ENCODE assay signal across 25 mouse cellular contexts in the genomic region with DNA sequence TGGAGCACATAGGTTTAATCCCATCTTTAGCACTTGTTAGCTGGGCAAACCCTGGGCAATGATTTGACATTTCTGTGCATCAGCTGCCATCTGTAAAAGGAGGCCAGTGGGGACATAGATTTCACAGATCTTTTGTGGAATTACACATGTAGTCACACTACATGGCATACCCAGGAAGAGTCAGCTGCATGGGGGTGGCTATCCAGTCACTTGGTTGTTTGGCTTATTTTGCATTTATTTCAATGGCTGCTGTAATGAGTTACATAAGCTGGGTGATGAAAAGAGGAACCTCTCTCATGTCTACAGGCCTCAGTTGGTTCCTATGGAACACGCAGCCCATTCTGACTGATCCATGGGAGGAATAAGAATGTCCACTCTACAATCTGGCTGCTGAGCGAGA. TPM values are rescaled to one million over a fixed set of nuclear protein-coding genes. Genes with fewer than 3 reads are reported as not detected.
DNase-seq lines count a peak whose midpoint lies in the region; ATAC-seq and TF ChIP-seq lines count a peak whose summit lies in the region.
"Had no signal": no experiment of that assay in that cellular context is flagged by ENCODE, and none has a peak within 500 bp of the region (broad histone marks: within the 10 kb centered on the region; RNA-seq: fewer than 3 reads in every experiment).

No protein-coding gene starts in this region.

- H3K4me3 ChIP-seq in layer of hippocampus, adult 2 months = no peak overlapping the region
- H3K4me3 ChIP-seq in midbrain, embryonic 16.5 days (ENCODE audit: low read depth, low read length) = no peak overlapping the region
- no peak overlapping the region for H3K4me3 ChIP-seq in midbrain, postnatal 0 days (ENCODE audit: low read depth, low read length)
- H3K4me3 ChIP-seq: embryonic facial prominence, embryonic 10.5 days; embryonic facial prominence, embryonic 12.5 days; forebrain, embryonic 13.5 days; forebrain, embryonic 15.5 days had no signal

- DNase-seq in layer of hippocampus, adult 2 months (ENCODE audit: low spot score in 2 of 2) = peak; percentile 41 to 60
- no peak for DNase-seq in layer of hippocampus, postnatal 10 days (ENCODE audit: low spot score in 2 of 2)
- DNase-seq in layer of hippocampus, adult 9-11 months = peak; percentile 44
- no peak for DNase-seq in layer of hippocampus, postnatal 25 days (ENCODE audit: extremely low spot score in 1 of 2, low spot score in 1 of 2)
- DNase-seq in midbrain, postnatal 0 days (ENCODE audit: low spot score) = no peak
- DNase-seq in urinary bladder, postnatal 14 days (ENCODE audit: low spot score) = no peak
- DNase-seq: adrenal gland, adult 2 months; adrenal gland, postnatal 10 days; adrenal gland, postnatal 25 days; cerebellum, adult 11-12 months; cerebellum, adult 2 months; cerebellum, adult 9-10 months; cerebellum, postnatal 10 days; cerebellum, postnatal 25 days had no signal

- H3K27me3 ChIP-seq in midbrain, embryonic 16.5 days (ENCODE audit: control insufficient read depth, insufficient read depth, low read depth, low read length) = no peaks in the 10 kb centered on the region
- H3K27me3 ChIP-seq in midbrain, postnatal 0 days (ENCODE audit: insufficient read depth, low read length) = no peaks in the 10 kb centered on the region
- H3K27me3 ChIP-seq: embryonic facial prominence, embryonic 12.5 days; forebrain, embryonic 13.5 days; forebrain, embryonic 15.5 days had no signal

- H3K4me1 ChIP-seq in midbrain, embryonic 16.5 days (ENCODE audit: control insufficient read depth, insufficient read depth, low read length) = no peaks in the 10 kb centered on the region
- no peaks in the 10 kb centered on the region for H3K4me1 ChIP-seq in midbrain, postnatal 0 days (ENCODE audit: insufficient read depth, low read length)
- H3K4me1 ChIP-seq: embryonic facial prominence, embryonic 12.5 days; forebrain, embryonic 13.5 days; forebrain, embryonic 15.5 days had no signal

- H3K36me3 ChIP-seq in midbrain, embryonic 16.5 days (ENCODE audit: control insufficient read depth, insufficient read depth, low read length) = no peaks in the 10 kb centered on the region
- H3K36me3 ChIP-seq in midbrain, postnatal 0 days (ENCODE audit: insufficient read depth, low read length) = no peaks in the 10 kb centered on the region
- H3K36me3 ChIP-seq: embryonic facial prominence, embryonic 10.5 days; embryonic facial prominence, embryonic 12.5 days; forebrain, embryonic 15.5 days had no signal

- no peak overlapping the region for H3K4me2 ChIP-seq in midbrain, embryonic 16.5 days (ENCODE audit: low read length)
- no peak overlapping the region for H3K4me2 ChIP-seq in midbrain, postnatal 0 days (ENCODE audit: low read depth, low read length, poor library complexity, severe bottlenecking)
- H3K4me2 ChIP-seq: embryonic facial prominence, embryonic 12.5 days; forebrain, embryonic 13.5 days; forebrain, embryonic 15.5 days had no signal

- H3K9ac ChIP-seq in midbrain, embryonic 16.5 days (ENCODE audit: low read depth, low read length) = no peak overlapping the region
- no peak overlapping the region for H3K9ac ChIP-seq in midbrain, postnatal 0 days (replicated peaks; ENCODE audit: low read length, poor library complexity, severe bottlenecking)
- H3K9ac ChIP-seq: embryonic facial prominence, embryonic 12.5 days; forebrain, embryonic 13.5 days; forebrain, embryonic 15.5 days had no signal

- no peak for ATAC-seq in midbrain, embryonic 16.5 days
- ATAC-seq in midbrain, postnatal 0 days (ENCODE audit: low FRiP score) = no peak
- ATAC-seq: forebrain, embryonic 13.5 days; forebrain, embryonic 15.5 days had no signal

- WGBS in midbrain, embryonic 16.5 days = 79% methylated on average over 2 of the region's 2 CpGs
- 90% methylated on average over 2 of the region's 2 CpGs for WGBS in midbrain, postnatal 0 days

- no peak for TF ChIP-seq CTCF in layer of hippocampus, adult 2 months (conservative IDR thresholded peaks at IDR 0.05)
- no peak for TF ChIP-seq CTCF in midbrain, postnatal 0 days (IDR thresholded peaks at IDR 0.05)

- H3K9me3 ChIP-seq in midbrain, embryonic 16.5 days (replicated peaks; ENCODE audit: control insufficient read depth, low read length, poor library complexity, severe bottlenecking) = no peaks in the 10 kb centered on the region
- no peaks in the 10 kb centered on the region for H3K9me3 ChIP-seq in midbrain, postnatal 0 days (ENCODE audit: low read length)
- H3K9me3 ChIP-seq: embryonic facial prominence, embryonic 10.5 days; embryonic facial prominence, embryonic 12.5 days; forebrain, embryonic 13.5 days; forebrain, embryonic 15.5 days had no signal

- peak overlapping the region; percentile 95 for H3K27ac ChIP-seq in layer of hippocampus, adult 2 months
- peak overlapping the region; percentile 5; the same call in 1 of the 2 replicates for H3K27ac ChIP-seq in midbrain, embryonic 16.5 days (ENCODE audit: low read length)
- no peak overlapping the region for H3K27ac ChIP-seq in midbrain, postnatal 0 days (ENCODE audit: low read depth, low read length)
- H3K27ac ChIP-seq: embryonic facial prominence, embryonic 10.5 days; embryonic facial prominence, embryonic 12.5 days; forebrain, embryonic 13.5 days; forebrain, embryonic 15.5 days had no signal

RNA-seq across cellular contexts. Expression of a gene that starts 40.5 kb away (rescaled TPM):
- 10 to 100 TPM; 15.1 to 18.0 TPM for total RNA-seq in layer of hippocampus, adult 2 months (2021)
- 1 to 10 TPM; 3.8 to 4.1 TPM for total RNA-seq in layer of hippocampus, postnatal 10 days (2021)
- 10 to 100 TPM; 13.8 to 16.5 TPM for total RNA-seq in layer of hippocampus, postnatal 25 days (2021)
- 0.82 and 0.90 TPM in 2 replicates for polyA plus RNA-seq in midbrain, embryonic 16.5 days (2015; fragmentation: Nextera tagmentation; extraction: Ambion mirVana)
- 1.7 and 3.1 TPM in 2 replicates for total RNA-seq in midbrain, postnatal 0 days (2014; rRNA removed)
- polyA plus RNA-seq in midbrain, postnatal 0 days (2015; fragmentation: Nextera tagmentation; extraction: Ambion mirVana) = 2.0 and 2.2 TPM in 2 replicates
- total RNA-seq: adrenal gland, adult 2 months; adrenal gland, postnatal 10 days; adrenal gland, postnatal 25 days; adrenal gland, postnatal 4 days; ES-E14; MEL had no signal
- polyA plus RNA-seq: adrenal gland, adult 2 months; C2C12; embryonic facial prominence, embryonic 14.5 days; forebrain, embryonic 11.5 days had no signal

Comparison
In these comparisons a context has a peak if more than half of its experiments do, and no peak if none do; other contexts are left out.
1. DNase-seq: peak in layer of hippocampus, adult 2 months (2 of 2) and layer of hippocampus, adult 9-11 months (single experiment); none in layer of hippocampus, postnatal 10 days (0 of 2), layer of hippocampus, postnatal 25 days (0 of 2), midbrain, postnatal 0 days (single experiment) and urinary bladder, postnatal 14 days (single experiment).